Mouse (Mus musculus) kidney, adult 2 months (tissue): ENCODE measurements around the gene Magi2. TPM values are rescaled to one million over a fixed set of nuclear protein-coding genes. Genes with fewer than 3 reads are reported as not detected.

Experiments
- DNase-seq: peaks from one replicate; pipeline ENCODE4 v3.0.0; 2021
- H3K27ac ChIP-seq: fragments of 200-500 bp; 2 replicates; pipeline ENCODE4 v1.5.1; 2012; ENCODE audit warnings: low read depth, low read length, control low read depth, inconsistent platforms; ENCODE audit not compliant: insufficient read depth
- H3K27me3 ChIP-seq: fragments of 200-500 bp; replicated peaks from 2 replicates; pipeline ENCODE4 v1.6.1; 2012; ENCODE audit warnings: mild to moderate bottlenecking, moderate library complexity, low read length, inconsistent platforms; ENCODE audit not compliant: control insufficient read depth, insufficient read depth
- H3K36me3 ChIP-seq: fragments of 200-500 bp; 2 replicates; pipeline ENCODE4 v1.6.1; 2012; ENCODE audit warnings: mild to moderate bottlenecking, moderate library complexity, low read length, inconsistent platforms; ENCODE audit not compliant: control insufficient read depth, insufficient read depth
- H3K4me1 ChIP-seq: fragments of 200-500 bp; 2 replicates; pipeline ENCODE4 v1.6.1; 2011; ENCODE audit warnings: low read length; ENCODE audit not compliant: control insufficient read depth, insufficient read depth
- H3K4me3 ChIP-seq: fragments of 200-500 bp; 2 replicates; pipeline ENCODE4 v1.5.1; 2011; ENCODE audit warnings: mild to moderate bottlenecking, low read depth, low read length, control low read depth; ENCODE audit not compliant: insufficient read depth
- CTCF ChIP-seq: fragments of 200-500 bp; conservative IDR thresholded peaks from 2 replicates; pipeline ENCODE4 v1.5.1; 2011; ENCODE audit warnings: low read depth, mild to moderate bottlenecking, control low read depth, low read length, moderate library complexity, mixed read lengths; ENCODE audit not compliant: insufficient read depth, insufficient read length
- POLR2A ChIP-seq: fragments of 200-500 bp; IDR thresholded peaks from one replicate; pipeline ENCODE4 v1.6.1; 2011; ENCODE audit warnings: low read depth, low read length, control low read depth
- WGBS: fragments of 180-500 bp; shearing (Covaris S2); methylation state at CpG from one replicate; pipeline ENCODE4 v1.1.7; 2018; 5-methylcytosine and 5-hydroxymethylcytosine counted together
- polyA plus RNA-seq: library from polyadenylated mRNA; depleted of rRNA; stranded (reverse); fragments of >200 nt; gene quantifications from 2 replicates; pipeline ENCODE4 v1.2.3, GENCODE M21; 2012

Magi2 gene
- polyA plus RNA-seq, 1 experiment, result 6.1 TPM

GRCm38 (mm10) chr5:20544374-20544773, 1317.5 kb downstream of the Magi2 start:
- DNase-seq, result no peak
- Histone ChIP-seq H3K36me3 (no peaks in the 10 kb centered on the region), H3K4me3 (no peak overlapping the region), H3K27ac (no peak overlapping the region), H3K27me3 (no peaks in the 10 kb centered on the region), H3K4me1 (no peaks in the 10 kb centered on the region)
- TF ChIP-seq CTCF, result no peak
- TF ChIP-seq POLR2A, result no peak
- 59% methylated on average over 5 of the region's 5 CpGs for WGBS

GRCm38 (mm10) chr5:20559378-20559777, 1332.5 kb downstream of the Magi2 start:
- no peak for DNase-seq
- TF ChIP-seq CTCF (no peak), POLR2A (no peak)
- no peaks in the 10 kb centered on the region for H3K4me1 ChIP-seq
- no peaks in the 10 kb centered on the region for H3K36me3 ChIP-seq
- H3K27me3 ChIP-seq, result no peaks in the 10 kb centered on the region; the same call in 1 of the 2 replicates
- H3K27ac ChIP-seq, result no peak overlapping the region
- no peak overlapping the region for H3K4me3 ChIP-seq
- 90% methylated on average over 2 of the region's 2 CpGs for WGBS

- TF ChIP-seq CTCF, result no peak
- no peak for TF ChIP-seq POLR2A
- H3K36me3 ChIP-seq, result no peaks in the 10 kb centered on the region
- H3K27me3 ChIP-seq, result no peaks in the 10 kb centered on the region; the same call in 1 of the 2 replicates
- WGBS, result 82% methylated on average over 4 of the region's 4 CpGs
- H3K4me1 ChIP-seq, result no peaks in the 10 kb centered on the region
- no peak for DNase-seq
- H3K4me3 ChIP-seq, result no peak overlapping the region
- H3K27ac ChIP-seq, result no peak overlapping the region
Measured at GRCm38 (mm10) chr5:20559821-20560220, 1333.0 kb downstream of the Magi2 start.

DNA sequence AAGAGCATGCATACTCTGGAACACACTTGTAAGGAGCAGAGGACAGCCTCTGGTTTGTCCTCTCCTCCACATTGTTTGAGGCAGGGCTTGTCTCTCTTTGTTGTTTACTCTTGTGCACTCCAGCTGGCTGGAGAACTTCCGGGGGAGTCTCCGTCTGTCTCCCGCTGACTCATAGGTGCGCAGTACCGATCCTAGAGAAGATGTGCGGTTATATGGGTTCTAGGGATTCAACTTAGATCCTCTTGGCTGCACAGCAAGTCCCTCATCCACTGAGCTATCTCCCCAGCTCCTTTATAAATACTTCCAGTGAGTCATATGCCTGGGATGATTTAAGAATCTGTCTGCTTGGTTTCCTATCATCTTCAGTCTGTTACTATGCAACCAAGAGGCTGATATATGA, 1341.6 kb downstream of the Magi2 start:
- Histone ChIP-seq H3K4me3 (no peak overlapping the region), H3K27me3 (no peaks in the 10 kb centered on the region), H3K27ac (no peak overlapping the region), H3K36me3 (no peaks in the 10 kb centered on the region), H3K4me1 (no peaks in the 10 kb centered on the region)
- no peak for TF ChIP-seq POLR2A
- no peak for TF ChIP-seq CTCF
- no peak for DNase-seq
- 63% methylated on average over 6 of the region's 6 CpGs for WGBS

- Histone ChIP-seq H3K4me3 (no peak overlapping the region), H3K27me3 (no peaks in the 10 kb centered on the region), H3K4me1 (no peaks in the 10 kb centered on the region), H3K36me3 (no peaks in the 10 kb centered on the region), H3K27ac (no peak overlapping the region)
- no peak for TF ChIP-seq CTCF
- no peak for TF ChIP-seq POLR2A
- WGBS, result 98% methylated on average over 7 of the region's 7 CpGs
- no peak for DNase-seq
Measured at GRCm38 (mm10) chr5:20568966-20569365, 1342.1 kb downstream of the Magi2 start.

GRCm38 (mm10) chr5:20574816-20575215, 1348.0 kb downstream of the Magi2 start:
- H3K27ac ChIP-seq, result no peak overlapping the region
- no peaks in the 10 kb centered on the region; the same call in 1 of the 2 replicates for H3K27me3 ChIP-seq
- no peak overlapping the region for H3K4me3 ChIP-seq
- no peaks in the 10 kb centered on the region for H3K36me3 ChIP-seq
- 53% methylated on average over 2 of the region's 2 CpGs for WGBS
- TF ChIP-seq POLR2A (no peak), CTCF (no peak)
- DNase-seq, result no peak
- H3K4me1 ChIP-seq, result no peaks in the 10 kb centered on the region

DNA sequence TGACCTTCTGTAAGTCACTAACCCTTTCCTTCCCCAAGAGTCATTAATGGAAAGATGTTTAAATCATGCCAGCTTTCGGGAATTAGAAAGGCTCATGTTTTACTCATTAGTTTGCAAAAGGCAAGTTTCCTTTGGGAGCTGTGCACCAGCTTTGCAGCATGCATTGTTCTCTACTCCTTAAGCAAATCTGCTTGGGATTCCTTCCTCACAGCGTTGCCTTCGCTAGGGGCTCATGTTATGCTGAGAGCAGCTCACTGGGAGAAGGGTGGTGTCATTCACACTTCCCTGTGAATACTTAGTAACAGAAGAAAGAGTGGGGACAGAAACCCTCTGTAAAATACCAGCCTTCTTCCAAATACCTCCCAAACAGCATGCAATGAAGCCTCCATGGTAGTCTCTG, 1349.0 kb downstream of the Magi2 start:
- no peak for TF ChIP-seq POLR2A
- no peak for TF ChIP-seq CTCF
- Histone ChIP-seq H3K36me3 (no peaks in the 10 kb centered on the region), H3K4me3 (no peak overlapping the region), H3K27ac (no peak overlapping the region), H3K27me3 (no peaks in the 10 kb centered on the region; the same call in 1 of the 2 replicates), H3K4me1 (no peaks in the 10 kb centered on the region)
- 53% methylated on average over 3 of the region's 3 CpGs for WGBS
- DNase-seq, result no peak
